Mouse (Mus musculus): ENCODE results near the gene Hoxb6.

Hoxb6 gene

GRCm38 (mm10) chr11:96301064-96301431 is 8.8 kb downstream of the Hoxb6 start:
- DNase-seq (ENCODE audit: low spot score in 2 of 2) = no peak

DNA sequence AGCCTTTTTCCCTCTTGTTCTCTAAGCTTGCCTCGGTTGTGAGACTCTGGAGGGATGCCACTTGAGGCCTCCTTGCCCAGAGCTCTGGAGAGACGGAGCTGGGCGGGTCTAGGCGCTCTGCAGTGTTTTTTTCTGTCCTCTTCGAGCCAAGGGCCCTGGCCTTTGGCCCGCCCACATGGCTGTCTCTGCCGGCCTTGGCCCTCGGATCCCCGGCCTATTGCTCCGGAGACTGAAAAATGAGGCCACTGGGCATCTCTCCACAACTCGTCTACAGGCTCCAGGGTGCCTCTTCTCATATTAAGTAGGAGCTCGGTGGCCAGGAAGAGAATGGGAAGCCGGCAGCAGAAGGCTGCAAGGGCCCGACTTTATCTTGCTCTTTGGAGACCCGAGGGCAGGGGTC is 9.6 kb downstream of the Hoxb6 start:
- DNase-seq (ENCODE audit: low spot score in 2 of 2) = no peak

GRCm38 (mm10) chr11:96302381-96303150 is 10.3 kb downstream of the Hoxb6 start:
- DNase-seq (ENCODE audit: low spot score in 2 of 2) = no peak

GRCm38 (mm10) chr11:96303151-96304099 is 11.1 kb downstream of the Hoxb6 start, which contains the start of gene Hoxb5:
Hoxb5 (plus strand) TSS chr11:96303336.
- DNase-seq (ENCODE audit: low spot score in 2 of 2) = peak; percentile 60 to 70

GRCm38 (mm10) chr11:96304381-96305195 is 12.3 kb downstream of the Hoxb6 start:
- no peak for DNase-seq (ENCODE audit: low spot score in 2 of 2)

- no peak for DNase-seq (ENCODE audit: low spot score in 2 of 2)
These were observed 13.4 kb downstream of the Hoxb6 start for GRCm38 (mm10) chr11:96305505-96306182.

GRCm38 (mm10) chr11:96306183-96306907 is 14.1 kb downstream of the Hoxb6 start:
- DNase-seq (ENCODE audit: low spot score in 2 of 2) = no peak

DNA sequence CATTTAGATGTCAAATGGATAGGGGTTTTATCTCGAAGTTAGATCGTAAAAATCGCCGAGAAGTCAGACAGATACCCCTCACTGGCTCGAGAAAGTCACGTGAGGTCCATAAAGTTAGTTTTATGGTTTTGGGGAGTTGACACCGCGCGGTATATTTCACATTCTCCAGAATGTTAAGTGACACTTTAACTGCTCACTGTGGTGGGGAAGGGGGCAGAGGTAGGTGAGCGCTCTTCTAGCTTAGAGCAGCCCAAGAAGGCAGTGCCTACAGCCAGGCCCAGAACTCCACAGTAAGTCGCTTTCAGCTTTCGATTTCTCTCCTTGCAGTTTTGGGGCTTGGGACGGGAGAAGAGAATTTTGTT is 14.6 kb downstream of the Hoxb6 start:
- no peak for DNase-seq (ENCODE audit: low spot score in 2 of 2)

- DNase-seq (ENCODE audit: low spot score in 2 of 2) = no peak
These were observed 16.5 kb downstream of the Hoxb6 start for GRCm38 (mm10) chr11:96308763-96309162.

GRCm38 (mm10) chr11:96309288-96309687 is 17.0 kb downstream of the Hoxb6 start:
- no peak for DNase-seq (ENCODE audit: low spot score in 2 of 2)

DNA sequence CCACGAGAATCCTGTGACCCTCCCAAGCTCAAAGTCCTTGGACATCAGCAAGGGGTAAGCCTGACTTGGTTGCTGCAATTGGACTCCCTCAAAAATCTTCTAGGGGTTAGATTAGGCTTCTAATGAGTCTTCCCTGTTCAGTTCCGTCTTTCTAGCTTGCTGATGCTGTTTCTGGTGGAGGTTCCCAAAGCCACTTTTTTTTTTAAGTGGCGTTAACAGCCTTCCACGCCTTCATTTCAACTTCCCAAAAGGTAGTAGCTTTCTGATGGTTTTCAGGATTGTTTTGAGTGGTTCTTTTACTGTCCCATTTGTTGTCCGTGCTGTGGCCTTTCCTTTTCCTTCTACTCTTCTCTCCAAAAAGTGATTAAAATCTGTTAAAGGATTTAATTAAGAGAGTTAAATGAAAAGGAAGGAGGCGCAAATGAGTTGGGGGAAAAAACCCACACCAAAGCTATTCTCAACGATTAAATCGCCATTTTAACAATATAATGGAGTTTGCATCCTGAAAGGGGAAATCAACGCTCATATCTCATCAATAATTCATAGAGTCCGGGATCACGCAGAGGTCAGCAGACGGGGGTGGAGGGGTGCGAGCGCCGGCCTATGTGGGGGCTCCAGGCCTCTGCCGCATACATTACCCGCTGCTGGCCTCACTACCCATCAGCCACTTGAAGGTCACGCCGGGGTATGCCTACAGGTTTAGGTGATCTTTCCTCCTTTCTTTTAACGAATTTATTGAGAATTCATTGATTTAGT is 18.1 kb downstream of the Hoxb6 start:
- DNase-seq (ENCODE audit: low spot score in 2 of 2) = no peak

GRCm38 (mm10) chr11:96311097-96311496 is 18.8 kb downstream of the Hoxb6 start:
- no peak for DNase-seq (ENCODE audit: low spot score in 2 of 2)

- peak; percentile 61 for DNase-seq (ENCODE audit: low spot score in 2 of 2)
These were observed 19.5 kb downstream of the Hoxb6 start for GRCm38 (mm10) chr11:96311520-96312417.

DNA sequence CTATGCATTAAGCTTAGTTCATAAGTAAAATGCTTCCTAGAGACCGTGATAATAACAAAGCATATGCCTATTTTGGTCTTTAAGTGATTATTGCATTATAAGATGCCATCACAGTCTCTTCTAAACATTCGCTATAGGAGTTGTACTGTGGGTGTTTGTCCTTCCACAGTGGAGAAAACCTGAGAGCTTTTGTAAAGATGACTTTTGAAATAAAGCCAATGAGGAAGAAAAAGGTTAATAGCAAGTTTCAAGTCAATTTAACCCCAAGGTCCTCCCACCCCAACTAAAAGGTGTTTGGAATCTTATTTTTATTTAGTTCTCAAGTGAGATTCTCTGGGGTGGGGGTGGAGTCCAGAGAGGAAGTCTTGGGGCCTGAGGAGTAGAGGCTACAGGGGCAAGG is 20.9 kb downstream of the Hoxb6 start:
- DNase-seq (ENCODE audit: low spot score in 2 of 2) = no peak

DNA sequence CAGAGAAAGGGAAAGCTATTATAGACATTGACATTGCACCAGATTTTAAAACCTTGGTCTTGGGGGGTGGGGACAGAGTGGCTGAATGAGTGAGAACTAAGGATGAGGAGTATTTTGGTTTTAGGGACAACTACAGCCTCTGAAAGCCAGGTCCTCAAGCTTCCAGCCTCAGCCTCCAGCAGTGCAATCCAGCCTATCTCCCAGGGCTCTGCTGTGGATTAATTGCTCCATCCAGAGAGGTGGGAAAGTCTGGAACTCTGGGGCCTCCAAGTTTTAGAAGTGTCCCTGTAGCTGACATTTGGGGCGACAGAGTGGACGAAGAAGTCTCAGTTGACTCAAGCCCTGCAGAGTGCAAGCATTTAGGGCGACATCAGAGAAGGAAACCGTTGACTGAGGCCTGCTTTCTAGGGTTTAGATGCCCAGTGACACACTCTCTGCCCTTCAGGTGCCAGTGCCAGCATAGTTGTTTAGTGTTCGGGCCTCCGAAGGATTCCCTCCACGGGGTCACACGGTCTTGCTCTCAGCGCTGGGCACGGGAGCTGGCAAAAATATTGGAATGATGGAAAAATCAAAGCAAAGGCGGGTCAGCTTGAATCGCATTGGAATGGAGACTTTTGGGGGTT is 21.6 kb downstream of the Hoxb6 start:
- no peak for DNase-seq (ENCODE audit: low spot score in 2 of 2)

GRCm38 (mm10) chr11:96314671-96315343 is 22.5 kb downstream of the Hoxb6 start:
- DNase-seq (ENCODE audit: low spot score in 2 of 2) = peak; percentile 49 to 62

DNA sequence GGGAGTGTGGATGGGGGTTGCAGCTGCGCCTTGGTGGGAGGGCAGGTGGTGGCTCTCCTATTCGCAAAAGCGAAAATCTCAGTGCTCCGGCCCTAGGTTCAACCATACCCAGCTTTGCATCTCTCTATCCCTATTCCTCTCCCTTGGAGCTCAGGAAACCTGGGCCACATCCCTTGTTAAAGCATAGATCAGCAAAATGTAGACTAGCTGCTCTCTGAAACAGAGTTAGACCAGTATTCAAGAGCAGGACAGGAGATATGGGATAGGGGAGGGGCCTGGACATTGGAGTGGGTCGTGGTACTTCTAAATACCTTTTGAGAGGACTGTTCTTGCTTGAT is 23.0 kb downstream of the Hoxb6 start:
- DNase-seq (ENCODE audit: low spot score in 2 of 2) = no peak
